Mouse (Mus musculus): ENCODE results near the gene Jund.

- TF ChIP-seq CTCF (IDR thresholded peaks at IDR 0.05), result no peak
- TF ChIP-seq POLR2A (IDR thresholded peaks at IDR 0.05; ENCODE audit: insufficient read depth, low read depth, low read length), result 0 out of 2 replicates have a peak, but pooled peaks have one; percentile 33
Observed at GRCm38 (mm10) chr8:70742176-70742575, 43.4 kb downstream of the Jund start.

Data from heart, adult 2 months (tissue).